Comparison of ENCODE assay signal across 8 mouse cellular contexts in the genomic region with DNA sequence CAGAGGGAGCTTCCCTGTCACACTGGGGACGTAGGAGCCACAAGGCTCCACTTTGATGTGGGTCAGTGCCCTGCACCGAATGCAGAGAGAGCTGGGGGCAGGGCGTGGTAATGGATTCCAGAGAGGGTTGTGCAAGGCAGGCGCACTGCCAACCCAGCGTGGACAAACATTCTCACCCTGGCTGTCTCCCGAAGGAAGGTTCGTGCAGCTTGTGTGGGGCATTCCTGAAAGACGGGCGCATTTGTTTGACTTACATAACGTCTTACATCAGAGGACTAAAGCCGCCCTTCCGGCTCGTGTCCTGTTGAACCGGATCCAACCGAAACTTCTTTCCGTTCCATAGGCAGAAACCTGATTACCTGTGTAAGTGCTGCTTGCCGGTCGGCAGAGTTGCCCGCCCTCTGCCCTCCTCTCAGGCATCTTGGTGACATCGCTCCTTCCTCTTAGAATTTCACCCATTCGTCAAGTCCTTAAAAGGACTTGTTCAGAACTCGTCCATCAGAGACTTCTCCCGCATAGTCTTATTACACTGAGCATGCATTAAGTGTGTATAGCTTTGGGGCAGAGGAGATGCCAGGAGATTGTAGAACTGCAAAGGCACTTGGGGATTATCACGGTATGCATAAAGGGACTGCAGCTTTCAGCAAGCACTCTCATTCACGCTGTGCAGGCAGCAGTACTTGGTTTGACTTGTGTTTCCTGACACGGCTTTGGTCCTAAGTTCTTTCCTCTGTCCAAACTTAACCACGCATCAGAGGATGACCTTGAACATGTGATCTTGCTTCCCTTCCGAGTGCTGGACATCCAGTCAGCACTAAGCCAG. TPM values are rescaled to one million over a fixed set of nuclear protein-coding genes. Genes with fewer than 3 reads are reported as not detected.
DNase-seq lines count a peak whose midpoint lies in the region; ATAC-seq and TF ChIP-seq lines count a peak whose summit lies in the region.

No protein-coding gene starts in this region.

- peak; percentile 58; the same call in 1 of the 2 replicates for TF ChIP-seq POLR2A in lung, adult 2 months (IDR thresholded peaks at IDR 0.05; ENCODE audit: borderline replicate concordance, extremely low read depth, low read depth, low read length)

- no peak overlapping the region for H3K27ac ChIP-seq in hindbrain, embryonic 13.5 days

- no peak for TF ChIP-seq CTCF in lung, adult 2 months (IDR thresholded peaks at IDR 0.05; ENCODE audit: insufficient read depth, low read length)

- H3K4me3 ChIP-seq in hindbrain, embryonic 13.5 days: peak overlapping the region; percentile 29
- peak overlapping the region; percentile 29 for H3K4me3 ChIP-seq in lung, adult 2 months (replicated peaks; ENCODE audit: extremely low read depth, low read depth, low read length)

- peaks cover 11% of the 10 kb centered on the region for H3K4me1 ChIP-seq in hindbrain, embryonic 13.5 days (replicated peaks)
- peaks cover 7% of the 10 kb centered on the region; the same call in 1 of the 2 replicates for H3K4me1 ChIP-seq in lung, adult 2 months (ENCODE audit: control insufficient read depth, insufficient read depth, low read length)

- H3K9me3 ChIP-seq in hindbrain, embryonic 13.5 days: no peaks in the 10 kb centered on the region

- peaks cover 39% of the 10 kb centered on the region for H3K27me3 ChIP-seq in hindbrain, embryonic 13.5 days

- 34% methylated on average over 28 of the region's 28 CpGs for WGBS in hindbrain, embryonic 13.5 days
- 19% methylated on average over 28 of the region's 28 CpGs for WGBS in lung, adult 2 months

- peak overlapping the region; percentile 49 for H3K9ac ChIP-seq in hindbrain, embryonic 13.5 days

- H3K4me2 ChIP-seq in hindbrain, embryonic 13.5 days: peak overlapping the region; percentile 54

- DNase-seq in Muller cell, postnatal 12 days (ENCODE audit: inconsistent ontology term): peak; percentile 50
- DNase-seq in cerebellum, postnatal 14 days: peak; percentile 66 to 67
- DNase-seq in frontal cortex, postnatal 36 days (ENCODE audit: low spot score in 2 of 2): peak; percentile 51 to 75
- peak; percentile 39 for DNase-seq in layer of hippocampus, adult 9-11 months
- peak; percentile 89 for DNase-seq in lung, adult 2 months
- peak; percentile 17 for DNase-seq in ovary, adult 18-20 months (ENCODE audit: low spot score)
- DNase-seq in thymus, postnatal 4 days: peak; percentile 54

- 0 out of 2 replicates have a peak, but pooled peaks have one; percentile 36 for ATAC-seq in hindbrain, embryonic 13.5 days (ENCODE audit: low FRiP score)

- H3K36me3 ChIP-seq in hindbrain, embryonic 13.5 days: no peaks in the 10 kb centered on the region

RNA-seq across cellular contexts. Expression of a gene that starts 36.9 kb away (rescaled TPM):
- polyA plus RNA-seq in hindbrain, embryonic 13.5 days (2015; fragmentation: Nextera tagmentation; extraction: Ambion mirVana): 8.5 and 10.7 TPM in 2 replicates
- 7.1 and 9.5 TPM in 2 replicates for polyA plus RNA-seq in lung, adult 2 months (2012; rRNA removed)

RNA-seq across cellular contexts. Expression of a gene that starts 47.6 kb away (rescaled TPM):
- 4.4 and 5.7 TPM in 2 replicates for polyA plus RNA-seq in hindbrain, embryonic 13.5 days (2015; fragmentation: Nextera tagmentation; extraction: Ambion mirVana)
- 105 and 124 TPM in 2 replicates for polyA plus RNA-seq in lung, adult 2 months (2012; rRNA removed)

Comparison
In these comparisons a context has a peak if more than half of its experiments do, and no peak if none do; other contexts are left out.
1. DNase-seq: peak in every context shown above with its lines; median percentile 89 in lung, adult 2 months; 66 in cerebellum, postnatal 14 days; 63 in frontal cortex, postnatal 36 days; 54 in thymus, postnatal 4 days; 50 in Muller cell, postnatal 12 days; 39 in layer of hippocampus, adult 9-11 months; 17 in ovary, adult 18-20 months.
2. RNA of a gene that starts 47.6 kb away (polyA plus RNA-seq): 105 to 124 TPM in lung, adult 2 months; 4.4 to 5.7 TPM in hindbrain, embryonic 13.5 days; every median in the first group is over 10 times any median in the second.